Comparison of ENCODE assay signal across 8 mouse cellular contexts in the genomic region with DNA sequence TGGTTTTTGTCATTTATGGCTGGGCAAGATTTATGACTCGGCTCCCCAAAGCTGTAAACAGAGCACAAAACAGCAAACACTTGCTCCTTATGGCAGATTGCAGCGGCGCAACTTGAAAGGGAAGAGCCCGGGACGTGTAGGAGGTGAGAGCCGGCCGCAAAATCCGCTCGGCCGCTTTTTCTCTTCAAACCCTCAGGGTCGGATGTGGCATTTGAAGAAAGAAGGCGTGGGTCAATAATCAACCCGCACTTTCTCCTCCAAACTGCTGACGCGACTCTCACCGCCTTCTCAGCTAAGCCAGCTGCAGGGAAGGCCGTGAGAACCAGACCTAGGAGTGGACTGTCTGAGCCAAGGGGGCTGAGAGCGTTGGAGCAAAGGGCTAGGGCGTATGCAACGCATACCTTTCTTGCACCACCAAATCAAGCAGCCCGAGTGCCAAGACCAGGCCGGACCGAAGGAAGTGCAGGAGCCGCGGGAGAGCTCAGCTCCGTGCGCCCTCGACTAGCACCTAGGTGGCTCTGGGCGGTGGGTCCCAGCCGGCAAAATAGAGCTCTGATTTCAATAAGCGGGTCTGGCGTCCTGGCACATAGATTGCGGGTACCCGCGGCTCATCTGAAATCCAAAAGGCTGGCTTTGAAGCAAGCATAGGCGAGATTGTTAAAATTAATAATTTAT. TPM values are rescaled to one million over a fixed set of nuclear protein-coding genes. Genes with fewer than 3 reads are reported as not detected.
DNase-seq lines count a peak whose midpoint lies in the region; ATAC-seq and TF ChIP-seq lines count a peak whose summit lies in the region.
"Had no signal": no experiment of that assay in that cellular context is flagged by ENCODE, and none has a peak within 500 bp of the region (broad histone marks: within the 10 kb centered on the region; RNA-seq: fewer than 3 reads in every experiment).

Gene 5730596B20Rik (plus strand): TSS at position 438 of the 675 bp plus-strand sequence.

- WGBS in hindbrain, embryonic 16.5 days, result 1% methylated on average over 36 of the region's 36 CpGs
- WGBS in limb, embryonic 15.5 days, result 22% methylated on average over 36 of the region's 36 CpGs
- 94% methylated on average over 36 of the region's 36 CpGs for WGBS in thymus, adult 2 months

- H3K9me3 ChIP-seq in hindbrain, embryonic 16.5 days (ENCODE audit: control insufficient read depth, low read length), result no peaks in the 10 kb centered on the region
- no peaks in the 10 kb centered on the region for H3K9me3 ChIP-seq in limb, embryonic 15.5 days

- H3K27ac ChIP-seq in hindbrain, embryonic 16.5 days (ENCODE audit: low read depth, low read length), result peak within 1 kb of the TSS; percentile 90
- no peak within 1 kb of the TSS for H3K27ac ChIP-seq in limb, embryonic 15.5 days
- H3K27ac ChIP-seq in thymus, adult 2 months (ENCODE audit: control insufficient read depth, insufficient read depth, low read length), result no peak within 1 kb of the TSS; the same call in 1 of the 2 replicates

- no peak for TF ChIP-seq POLR2A in thymus, adult 2 months (IDR thresholded peaks at IDR 0.05; ENCODE audit: control insufficient read depth, extremely low read depth, insufficient read depth, low read length, poor library complexity)

- peaks cover 29% of the 10 kb centered on the region for H3K27me3 ChIP-seq in hindbrain, embryonic 16.5 days (replicated peaks; ENCODE audit: control insufficient read depth, insufficient read depth, low read length)
- H3K27me3 ChIP-seq in limb, embryonic 15.5 days, result peaks cover 78% of the 10 kb centered on the region
- no peaks in the 10 kb centered on the region for H3K27me3 ChIP-seq in thymus, adult 2 months (ENCODE audit: control insufficient read depth, insufficient read depth, low read length)

- no peaks in the 10 kb centered on the region; the same call in 1 of the 2 replicates for H3K4me1 ChIP-seq in hindbrain, embryonic 16.5 days (ENCODE audit: control insufficient read depth, insufficient read depth, low read depth, low read length)
- peaks cover 43% of the 10 kb centered on the region for H3K4me1 ChIP-seq in limb, embryonic 15.5 days
- no peaks in the 10 kb centered on the region for H3K4me1 ChIP-seq in thymus, adult 2 months (replicated peaks; ENCODE audit: control insufficient read depth, insufficient read depth, low read length)

- ATAC-seq in hindbrain, embryonic 16.5 days, result no peak
- no peak for ATAC-seq in limb, embryonic 15.5 days (ENCODE audit: insufficient number of reproducible peaks, low FRiP score, low TSS enrichment, low read depth)

- H3K9ac ChIP-seq in hindbrain, embryonic 16.5 days (ENCODE audit: low read depth, low read length), result peak within 1 kb of the TSS; percentile 69
- H3K9ac ChIP-seq in limb, embryonic 15.5 days, result no peak within 1 kb of the TSS

- peak within 1 kb of the TSS; percentile 64 for H3K4me2 ChIP-seq in hindbrain, embryonic 16.5 days (ENCODE audit: low read length)
- peak within 1 kb of the TSS; percentile 53 for H3K4me2 ChIP-seq in limb, embryonic 15.5 days

- H3K4me3 ChIP-seq in hindbrain, embryonic 16.5 days (ENCODE audit: low read length), result peak within 1 kb of the TSS; percentile 52
- H3K4me3 ChIP-seq in limb, embryonic 15.5 days, result peak within 1 kb of the TSS; percentile 39
- no peak within 1 kb of the TSS for H3K4me3 ChIP-seq in thymus, adult 2 months (ENCODE audit: control insufficient read depth, insufficient read depth, low read length)

- DNase-seq in 3T3-L1 (ENCODE audit: low read depth, low spot score) (peak; percentile 71), ES-CJ7 (ENCODE audit: low read depth, low spot score) (peak; percentile 79)
- DNase-seq in frontal cortex, adult 2 months (ENCODE audit: extremely low spot score in 1 of 2, low spot score in 1 of 2), result no peak
- DNase-seq in layer of hippocampus, adult 9-10 months (ENCODE audit: low spot score), result no peak
- no peak for DNase-seq in thymus, adult 2 months
- DNase-seq: gastrocnemius, postnatal 36 days had no signal

- no peak for TF ChIP-seq CTCF in thymus, adult 2 months (IDR thresholded peaks at IDR 0.05; ENCODE audit: borderline replicate concordance, control insufficient read depth, extremely low read depth, insufficient read depth, low read length, poor library complexity)

- H3K36me3 ChIP-seq in hindbrain, embryonic 16.5 days (ENCODE audit: control insufficient read depth, insufficient read depth, low read length), result no peaks in the 10 kb centered on the region
- no peaks in the 10 kb centered on the region for H3K36me3 ChIP-seq in limb, embryonic 15.5 days
- no peaks in the 10 kb centered on the region for H3K36me3 ChIP-seq in thymus, adult 2 months (ENCODE audit: control insufficient read depth, insufficient read depth, low read length)

RNA-seq across cellular contexts. Expression of gene 5730596B20Rik, which starts in this region (rescaled TPM):
- 3.4 and 3.6 TPM in 2 replicates for polyA plus RNA-seq in hindbrain, embryonic 16.5 days (2015; fragmentation: Nextera tagmentation; extraction: Ambion mirVana)
- polyA plus RNA-seq in limb, embryonic 15.5 days (2015; fragmentation: Nextera tagmentation; extraction: Ambion mirVana), result 0.10 and 0.26 TPM in 2 replicates
- not detected in 2 replicates for polyA plus RNA-seq in frontal cortex, adult 2 months (2012; rRNA removed)
- 0.04 TPM in 1 of 2 replicates, not detected in the other for polyA plus RNA-seq in thymus, adult 2 months (2012; rRNA removed)

Comparison
In these comparisons a context has a peak if more than half of its experiments do, and no peak if none do; other contexts are left out.
1. DNase-seq: peak in 3T3-L1 (single experiment) and ES-CJ7 (single experiment); none in frontal cortex, adult 2 months (0 of 2), layer of hippocampus, adult 9-10 months (single experiment) and thymus, adult 2 months (single experiment).